Mouse (Mus musculus) lung, postnatal 36 days (tissue): ENCODE measurements around the gene Ncor2.

Experiments used
- DNase-seq: peaks from one replicate; pipeline ENCODE4 v3.0.0; 2022; ENCODE audit warnings: mixed read lengths

Ncor2 gene

GRCm38 (mm10) chr5:125014497-125014896 lies 164.5 kb downstream of the Ncor2 start:
- DNase-seq, result peak; percentile 80

GRCm38 (mm10) chr5:125011628-125012027 lies 167.4 kb downstream of the Ncor2 start:
- DNase-seq, result no peak

- no peak for DNase-seq
These were observed 167.9 kb downstream of the Ncor2 start for GRCm38 (mm10) chr5:125011166-125011565.

GRCm38 (mm10) chr5:125006896-125007295 lies 172.1 kb downstream of the Ncor2 start:
- no peak for DNase-seq

- DNase-seq, result no peak
These were observed 173.0 kb downstream of the Ncor2 start for GRCm38 (mm10) chr5:125005871-125006652.

- no peak for DNase-seq
These were observed 175.2 kb downstream of the Ncor2 start for GRCm38 (mm10) chr5:125003873-125004255.

- peak; percentile 52 for DNase-seq
These were observed 175.8 kb downstream of the Ncor2 start, which contains the start of gene Rflna for GRCm38 (mm10) chr5:125002969-125003872. TSS of gene Rflna (plus strand) at chr5:125003221.

- no peak for DNase-seq
These were observed 178.2 kb downstream of the Ncor2 start for GRCm38 (mm10) chr5:125000756-125001250.

GRCm38 (mm10) chr5:124997913-124998312 lies 181.1 kb downstream of the Ncor2 start:
- no peak for DNase-seq

GRCm38 (mm10) chr5:124996816-124997215 lies 182.2 kb downstream of the Ncor2 start:
- peak; percentile 55 for DNase-seq

- DNase-seq, result no peak
These were observed 186.1 kb downstream of the Ncor2 start for GRCm38 (mm10) chr5:124992891-124993290.

GRCm38 (mm10) chr5:124992323-124992722 lies 186.7 kb downstream of the Ncor2 start:
- no peak for DNase-seq

- peak; percentile 53 for DNase-seq
These were observed 189.3 kb downstream of the Ncor2 start for GRCm38 (mm10) chr5:124989724-124990123.

- DNase-seq, result no peak
These were observed 192.4 kb downstream of the Ncor2 start for GRCm38 (mm10) chr5:124986656-124987055.

- DNase-seq, result no peak
These were observed 192.8 kb downstream of the Ncor2 start for GRCm38 (mm10) chr5:124986222-124986621.

- peak; percentile 47 for DNase-seq
These were observed 209.2 kb downstream of the Ncor2 start for GRCm38 (mm10) chr5:124969790-124970189.
